Mouse (Mus musculus) embryonic facial prominence, embryonic 10.5 days (tissue): ENCODE data around the gene Atp1a1. TPM values are rescaled to one million over a fixed set of nuclear protein-coding genes. Genes with fewer than 3 reads are reported as not detected.

ENCODE experiments used
- DNase-seq: peaks from one replicate; pipeline ENCODE4 v3.0.0-alpha.2; 2017; ENCODE audit warnings: low spot score
- H3K27ac ChIP-seq: fragments of 300-500 bp; sonication (generic); replicated peaks from 2 replicates; pipeline ENCODE4 v1.5.1; 2016; ENCODE audit warnings: mild to moderate bottlenecking
- H3K27me3 ChIP-seq: fragments of 300-500 bp; sonication (generic); replicated peaks from 2 replicates; pipeline ENCODE4 v1.6.1; 2016; ENCODE audit warnings: low read depth, mild to moderate bottlenecking; ENCODE audit not compliant: poor library complexity, severe bottlenecking
- H3K36me3 ChIP-seq: fragments of 300-500 bp; sonication (generic); replicated peaks from 2 replicates; pipeline ENCODE4 v1.6.1; 2016; ENCODE audit warnings: mild to moderate bottlenecking, moderate library complexity
- H3K4me1 ChIP-seq: fragments of 300-500 bp; sonication (generic); 2 replicates; pipeline ENCODE4 v1.6.1; 2016
- H3K4me3 ChIP-seq: fragments of 300-500 bp; sonication (generic); 2 replicates; pipeline ENCODE4 v1.5.1; 2016; ENCODE audit warnings: mild to moderate bottlenecking, moderate library complexity
- H3K9me3 ChIP-seq: fragments of 300-500 bp; sonication (generic); 2 replicates; pipeline ENCODE4 v1.6.1; 2016; ENCODE audit warnings: mild to moderate bottlenecking
- WGBS: fragments of 180-500 bp; shearing (Covaris S2); methylation state at CpG from one replicate; pipeline ENCODE4 v1.1.7; 2016; 5-methylcytosine and 5-hydroxymethylcytosine counted together
- polyA plus RNA-seq: library from polyadenylated mRNA; unstranded; fragments of >200 nt; fragmentation: Nextera tagmentation; extraction: Ambion mirVana; gene quantifications from 2 replicates; pipeline ENCODE4 v1.2.1, GENCODE M21; 2016

The Atp1a1 gene
- polyA plus RNA-seq, 1 experiment from 2014 or later = 38.4 TPM

DNA sequence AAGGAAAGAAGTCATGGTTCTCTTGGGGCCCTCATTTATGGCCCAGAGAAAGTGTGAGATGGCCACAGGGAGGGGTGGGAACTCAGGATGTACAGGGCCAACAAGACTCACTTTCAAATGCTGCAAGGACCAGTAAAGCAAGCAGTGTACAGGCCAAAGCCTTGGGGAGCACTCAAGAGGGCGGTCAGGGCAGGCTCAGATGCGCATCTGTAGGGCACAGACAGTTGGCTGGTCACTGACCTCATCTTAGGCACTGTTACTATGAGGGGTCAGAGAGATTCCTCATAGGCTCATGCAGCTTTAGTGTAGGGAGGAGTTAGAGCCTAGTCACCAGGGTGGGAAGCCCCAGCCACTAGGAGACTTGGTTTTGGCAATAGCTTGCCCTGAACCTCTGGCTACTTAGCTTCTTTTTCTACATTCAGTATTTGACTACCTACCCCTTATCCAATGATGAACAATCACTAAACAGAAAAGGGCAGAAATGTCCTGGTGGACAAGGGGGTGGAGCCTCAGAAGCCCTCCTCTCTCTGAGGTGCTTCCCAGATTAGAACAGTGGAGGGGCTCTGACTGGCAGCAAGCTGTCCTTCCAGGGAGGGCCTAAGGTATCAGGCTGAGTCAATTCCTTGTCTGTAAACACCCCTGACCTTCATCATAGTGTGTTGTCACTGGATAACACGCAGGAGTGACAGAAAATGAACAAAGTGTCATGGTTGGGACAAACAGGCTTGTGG lies 29.9 kb downstream of the Atp1a1 start:
- peaks cover 56% of the 10 kb centered on the region for H3K36me3 ChIP-seq
- H3K27ac ChIP-seq = no peak overlapping the region
- peaks cover 4% of the 10 kb centered on the region; the same call in 1 of the 2 replicates for H3K9me3 ChIP-seq
- H3K27me3 ChIP-seq = no peaks in the 10 kb centered on the region
- H3K4me3 ChIP-seq = no peak overlapping the region
- 90% methylated on average over 3 of the region's 3 CpGs for WGBS
- H3K4me1 ChIP-seq = peaks cover 31% of the 10 kb centered on the region
- DNase-seq = no peak

DNA sequence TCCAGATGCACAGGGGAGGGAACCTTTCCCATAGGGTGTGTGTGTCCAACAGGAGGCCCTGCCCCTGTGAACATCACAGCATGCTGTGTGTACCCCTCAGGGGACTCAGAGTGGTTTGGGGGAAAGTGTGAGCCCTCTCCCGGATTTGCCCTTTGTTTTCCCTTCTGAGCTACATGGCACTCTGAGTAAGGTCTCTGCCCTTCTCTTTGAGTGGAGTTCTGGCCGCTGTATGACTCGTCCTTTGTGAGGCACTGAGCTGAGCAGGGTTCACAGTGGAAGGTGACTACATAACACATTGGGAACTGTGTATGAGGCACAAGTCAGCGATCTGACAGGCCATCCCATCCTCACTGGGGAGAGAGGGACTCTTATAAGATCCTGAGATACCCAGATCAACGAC lies 31.5 kb downstream of the Atp1a1 start:
- peaks cover 31% of the 10 kb centered on the region for H3K4me1 ChIP-seq
- no peaks in the 10 kb centered on the region for H3K27me3 ChIP-seq
- 70% methylated on average over 5 of the region's 5 CpGs for WGBS
- H3K36me3 ChIP-seq = peaks cover 40% of the 10 kb centered on the region
- H3K9me3 ChIP-seq = peaks cover 4% of the 10 kb centered on the region; the same call in 1 of the 2 replicates
- no peak for DNase-seq
- peak overlapping the region; percentile 49; the same call in 1 of the 2 replicates for H3K27ac ChIP-seq
- no peak overlapping the region for H3K4me3 ChIP-seq

DNA sequence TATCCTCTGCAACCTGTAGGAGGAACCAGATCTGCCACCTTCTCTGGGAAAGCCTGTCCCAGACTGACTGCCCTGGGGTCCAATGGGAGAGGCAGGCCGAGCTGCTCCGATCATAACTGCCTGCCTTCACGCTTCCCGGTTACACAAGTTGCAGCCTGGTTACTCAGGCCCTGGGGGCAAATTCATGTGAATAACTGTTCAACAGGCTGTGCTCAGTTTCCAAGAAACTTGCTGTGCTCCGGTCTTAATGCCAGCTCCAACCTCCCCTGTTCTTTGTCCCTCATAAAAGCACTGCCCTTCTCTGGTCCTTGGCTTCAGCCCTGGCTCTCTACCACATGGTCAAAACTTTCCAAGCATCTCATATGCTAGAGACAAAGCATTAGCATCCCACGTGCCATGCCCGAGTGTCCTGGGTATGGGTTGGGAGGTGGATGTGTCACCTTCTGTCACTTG lies 32.3 kb downstream of the Atp1a1 start:
- Histone ChIP-seq H3K36me3 (peaks cover 32% of the 10 kb centered on the region), H3K27me3 (no peaks in the 10 kb centered on the region), H3K9me3 (peaks cover 4% of the 10 kb centered on the region; the same call in 1 of the 2 replicates), H3K4me1 (peaks cover 28% of the 10 kb centered on the region), H3K4me3 (no peak overlapping the region), H3K27ac (peak overlapping the region; percentile 36)
- 40% methylated on average over 7 of the region's 7 CpGs for WGBS
- peak; percentile 61 for DNase-seq

DNA sequence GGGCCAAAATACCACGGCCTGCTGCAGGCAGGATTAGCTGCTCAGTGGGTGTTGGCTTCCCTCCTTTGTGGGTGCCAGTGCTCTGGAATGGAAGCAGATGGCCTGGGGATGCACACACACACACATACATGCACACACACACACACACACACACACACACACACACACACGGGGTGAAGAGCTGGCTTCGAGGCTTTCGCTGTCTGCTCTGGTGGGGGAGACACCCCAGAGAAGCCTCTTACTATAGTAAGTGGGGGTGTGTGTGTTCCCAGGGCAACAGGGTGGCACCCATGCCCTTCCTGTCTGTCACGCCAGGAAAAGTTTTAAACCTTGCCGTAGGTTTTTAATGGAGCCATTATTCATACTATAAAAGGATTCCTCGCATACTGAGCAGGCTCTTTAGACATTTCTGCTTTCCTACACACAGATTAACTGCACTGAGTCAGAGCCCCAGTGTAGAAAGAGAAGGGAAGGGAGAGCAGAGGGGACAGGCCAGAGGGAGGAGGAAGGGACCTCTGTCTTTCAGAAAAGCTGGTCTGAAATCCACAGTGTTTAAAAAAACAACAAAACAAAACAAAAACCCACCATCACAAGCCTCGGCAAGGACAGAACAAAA lies 32.9 kb downstream of the Atp1a1 start:
- Histone ChIP-seq H3K4me3 (no peak overlapping the region), H3K9me3 (peaks cover 4% of the 10 kb centered on the region; the same call in 1 of the 2 replicates), H3K27ac (peak overlapping the region; percentile 36; the same call in 1 of the 2 replicates), H3K4me1 (peaks cover 28% of the 10 kb centered on the region), H3K27me3 (no peaks in the 10 kb centered on the region), H3K36me3 (peaks cover 26% of the 10 kb centered on the region)
- no peak for DNase-seq
- 66% methylated on average over 8 of the region's 8 CpGs for WGBS

DNA sequence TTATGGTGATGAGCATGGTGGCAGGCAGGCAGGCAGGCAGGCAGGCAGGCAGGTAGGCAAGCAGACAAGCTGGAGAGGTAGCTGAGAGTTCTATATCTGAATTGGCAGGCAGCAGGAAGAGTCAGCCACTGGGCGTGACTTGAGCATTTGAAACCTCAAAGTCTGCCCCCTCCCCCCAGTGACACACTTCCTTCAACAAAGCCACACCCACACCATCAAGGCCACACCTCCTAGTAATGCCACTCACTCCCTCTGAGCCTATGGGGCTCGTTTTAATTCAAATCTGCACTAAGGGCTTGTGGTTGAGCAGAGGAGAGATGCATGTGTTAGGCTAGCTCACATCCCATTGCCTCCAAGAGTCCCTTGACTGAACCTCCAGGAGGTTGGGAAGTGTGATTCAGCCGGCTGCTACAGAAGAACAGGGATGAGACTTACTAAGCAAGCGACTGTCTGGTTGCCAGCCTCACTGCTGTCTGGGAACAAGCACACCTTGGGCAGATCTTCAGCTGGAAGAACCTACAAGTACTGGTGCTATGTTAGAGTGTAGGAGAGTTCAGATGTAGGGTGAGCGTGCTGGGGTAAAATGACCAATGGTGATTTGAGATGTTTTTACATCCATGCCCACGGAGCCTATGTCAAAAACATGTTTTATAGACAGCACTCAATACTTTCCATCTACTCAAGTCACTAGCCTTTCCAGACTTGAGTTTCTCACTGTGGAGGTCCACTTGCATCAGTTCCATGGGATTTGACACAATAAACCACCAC lies 33.6 kb downstream of the Atp1a1 start:
- peaks cover 4% of the 10 kb centered on the region; the same call in 1 of the 2 replicates for H3K9me3 ChIP-seq
- H3K4me1 ChIP-seq = peaks cover 28% of the 10 kb centered on the region
- DNase-seq = no peak
- H3K4me3 ChIP-seq = no peak overlapping the region
- H3K27ac ChIP-seq = 0 out of 2 replicates have a peak overlapping the region, but pooled peaks have one; percentile 36
- H3K27me3 ChIP-seq = no peaks in the 10 kb centered on the region
- H3K36me3 ChIP-seq = peaks cover 19% of the 10 kb centered on the region
- 86% methylated on average over 6 of the region's 6 CpGs for WGBS

DNA sequence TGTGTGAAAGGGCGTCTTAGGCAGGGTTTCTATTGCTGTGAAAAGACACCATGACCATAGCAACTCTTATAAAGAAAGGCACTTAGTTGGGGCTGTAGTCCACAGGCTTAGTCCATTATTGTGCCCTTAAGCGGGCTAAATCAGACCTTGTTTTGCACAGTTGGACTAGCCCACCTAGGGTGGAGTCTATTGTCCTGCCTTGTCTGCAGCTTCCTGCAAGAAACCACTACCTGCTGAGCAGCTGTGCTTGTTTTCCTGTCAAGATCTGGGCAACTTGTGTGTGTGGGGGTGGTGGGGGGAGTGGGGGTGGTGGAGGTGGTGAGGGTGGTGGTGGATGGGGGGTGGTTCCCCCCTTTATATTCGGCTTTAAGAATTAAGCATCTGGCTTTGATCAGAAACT lies 34.2 kb downstream of the Atp1a1 start:
- 81% methylated on average over 3 of the region's 3 CpGs for WGBS
- Histone ChIP-seq H3K4me3 (no peak overlapping the region), H3K4me1 (peaks cover 28% of the 10 kb centered on the region), H3K9me3 (peaks cover 4% of the 10 kb centered on the region; the same call in 1 of the 2 replicates), H3K27me3 (no peaks in the 10 kb centered on the region), H3K27ac (no peak overlapping the region), H3K36me3 (peaks cover 13% of the 10 kb centered on the region)
- no peak for DNase-seq

DNA sequence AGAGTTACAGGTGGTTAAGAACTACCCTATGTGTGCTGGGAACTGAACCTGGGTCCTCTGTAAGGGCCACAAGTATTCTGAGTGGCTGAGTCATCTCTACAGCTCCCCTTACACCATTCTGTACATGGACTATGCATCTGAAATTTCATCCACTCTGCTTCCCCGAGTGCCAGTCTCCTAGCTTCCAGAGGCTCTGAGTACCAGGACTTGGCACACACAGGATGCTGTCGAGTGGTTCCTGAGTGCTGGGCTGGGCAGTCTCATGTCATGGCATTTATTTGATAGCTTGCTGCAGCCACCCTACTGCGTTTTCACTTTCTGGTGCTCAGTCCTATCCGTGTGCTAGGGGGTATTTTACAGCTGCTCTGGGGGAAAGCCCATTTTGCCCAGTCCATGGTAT lies 35.9 kb downstream of the Atp1a1 start:
- 89% methylated on average over 4 of the region's 4 CpGs for WGBS
- DNase-seq = no peak

DNA sequence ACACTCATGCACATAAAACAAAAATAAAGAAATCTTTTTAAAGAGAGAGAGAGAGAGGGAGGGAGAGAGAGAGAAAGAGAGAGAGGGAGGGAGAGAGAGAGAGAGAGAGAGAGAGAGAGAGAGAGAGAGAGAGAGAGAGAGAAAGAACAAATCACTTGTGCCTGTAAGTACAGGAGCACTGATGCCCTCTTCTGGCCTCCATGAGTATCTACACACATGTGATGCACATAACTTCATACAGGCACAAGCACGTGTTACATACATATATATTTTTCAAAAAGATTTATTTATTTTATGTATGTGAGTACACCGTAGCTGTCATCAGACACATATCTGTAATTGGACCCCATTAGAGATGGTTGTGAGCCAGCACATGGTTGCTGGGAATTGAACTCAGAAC lies 40.5 kb downstream of the Atp1a1 start:
- DNase-seq = no peak
- Histone ChIP-seq H3K9me3 (no peaks in the 10 kb centered on the region), H3K4me1 (peaks cover 19% of the 10 kb centered on the region), H3K4me3 (no peak overlapping the region), H3K36me3 (no peaks in the 10 kb centered on the region), H3K27me3 (no peaks in the 10 kb centered on the region), H3K27ac (no peak overlapping the region)
- 91% methylated on average over 2 of the region's 2 CpGs for WGBS

More for the DNA sequence above, 35.9 kb downstream of the Atp1a1 start:
- Histone ChIP-seq H3K4me1 (peaks cover 28% of the 10 kb centered on the region), H3K36me3 (no peaks in the 10 kb centered on the region), H3K27me3 (no peaks in the 10 kb centered on the region), H3K4me3 (no peak overlapping the region), H3K9me3 (peaks cover 4% of the 10 kb centered on the region; the same call in 1 of the 2 replicates), H3K27ac (no peak overlapping the region)

DNA sequence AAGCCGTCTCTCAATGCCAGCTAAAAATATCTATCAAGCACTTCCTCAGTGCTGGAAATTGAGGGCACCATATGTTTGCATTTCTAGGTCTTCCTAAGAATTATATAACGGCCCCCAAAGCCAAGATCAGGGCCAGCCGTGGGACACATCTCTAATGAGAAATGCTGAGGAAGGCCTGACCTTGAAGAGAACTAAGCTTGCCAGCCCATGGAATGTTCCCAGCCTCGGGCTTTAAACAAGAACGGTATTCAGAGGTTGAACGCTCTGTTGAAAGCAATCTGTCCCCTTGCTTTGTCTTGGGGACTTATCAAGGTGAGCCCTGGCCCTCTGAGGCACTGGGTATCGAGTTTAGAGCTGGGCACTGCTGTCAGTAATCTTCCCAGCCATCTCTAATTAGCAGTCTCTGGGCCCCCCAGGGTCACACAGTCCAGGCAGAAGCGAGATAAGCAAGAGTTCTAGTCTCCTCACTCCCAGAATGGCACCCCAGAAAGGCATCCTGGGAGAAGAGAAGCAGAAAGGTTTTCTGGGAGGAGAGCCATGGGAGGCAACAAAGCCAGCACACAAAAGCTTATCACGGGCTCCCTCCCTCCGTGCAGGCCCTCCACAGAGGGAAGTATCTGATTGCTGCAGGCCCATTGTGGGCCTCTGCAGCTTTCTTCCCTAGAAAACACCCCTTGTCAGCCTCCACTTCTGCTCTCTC lies 41.8 kb downstream of the Atp1a1 start:
- Histone ChIP-seq H3K4me1 (peaks cover 19% of the 10 kb centered on the region), H3K4me3 (no peak overlapping the region), H3K27me3 (no peaks in the 10 kb centered on the region), H3K36me3 (no peaks in the 10 kb centered on the region), H3K27ac (peak overlapping the region; percentile 76), H3K9me3 (no peaks in the 10 kb centered on the region)
- 27% methylated on average over 10 of the region's 10 CpGs for WGBS
- DNase-seq = no peak

DNA sequence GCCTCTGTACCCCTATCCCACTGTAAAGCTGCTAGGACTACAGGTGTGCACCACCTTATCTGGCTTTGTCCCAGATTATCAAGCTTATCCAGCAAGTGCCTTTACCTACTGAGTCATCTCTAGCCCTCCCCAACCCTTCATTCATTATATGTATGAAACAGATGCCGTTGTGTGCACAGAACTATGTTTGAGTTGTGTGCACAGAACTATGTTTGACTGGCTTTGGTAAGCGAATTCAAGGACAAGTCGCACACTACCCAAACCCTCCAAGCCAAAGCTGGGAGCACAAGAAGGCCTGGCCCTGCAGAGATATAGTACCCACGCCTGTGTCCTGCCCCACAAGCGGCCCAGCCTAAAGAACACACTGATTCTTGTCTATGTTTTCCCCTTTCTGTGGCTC lies 42.5 kb downstream of the Atp1a1 start:
- H3K9me3 ChIP-seq = no peaks in the 10 kb centered on the region
- no peaks in the 10 kb centered on the region for H3K27me3 ChIP-seq
- H3K27ac ChIP-seq = no peak overlapping the region
- H3K36me3 ChIP-seq = no peaks in the 10 kb centered on the region
- WGBS = 89% methylated on average over 5 of the region's 5 CpGs
- H3K4me3 ChIP-seq = no peak overlapping the region
- no peak for DNase-seq
- H3K4me1 ChIP-seq = peaks cover 19% of the 10 kb centered on the region

DNA sequence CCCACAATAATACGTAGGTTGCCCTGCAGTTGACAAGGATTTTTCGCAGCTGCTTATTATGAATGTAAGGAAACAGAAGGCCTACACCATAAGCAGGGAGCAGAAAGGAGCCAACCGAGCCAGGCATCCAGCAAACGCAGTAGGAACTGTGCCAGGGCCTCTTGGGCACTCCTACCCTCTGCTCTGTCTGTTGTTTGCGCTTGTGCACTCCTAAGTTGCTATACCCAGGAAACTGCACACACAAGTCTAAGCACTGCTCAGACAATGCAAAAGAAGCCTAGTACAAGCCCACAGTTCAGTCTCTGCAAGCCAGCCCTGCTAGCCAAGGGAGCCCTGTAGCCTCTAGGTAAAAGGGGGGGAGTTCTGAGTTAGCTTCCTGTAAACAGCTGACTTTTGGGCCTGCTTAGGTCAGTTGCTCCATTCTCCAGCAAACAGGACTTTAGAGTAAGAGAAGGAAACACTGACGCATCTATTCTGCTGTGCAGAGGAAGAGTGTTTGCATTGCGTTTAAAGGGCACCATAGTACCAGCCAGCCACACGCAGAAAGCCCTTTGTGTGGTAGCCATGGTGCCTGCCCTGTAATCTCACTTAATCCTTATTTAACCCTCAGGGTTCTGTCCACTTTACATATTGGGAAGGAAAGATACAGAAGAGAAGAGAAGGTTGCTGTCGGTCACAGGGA lies 43.5 kb downstream of the Atp1a1 start:
- Histone ChIP-seq H3K27me3 (no peaks in the 10 kb centered on the region), H3K36me3 (no peaks in the 10 kb centered on the region), H3K9me3 (no peaks in the 10 kb centered on the region), H3K4me3 (no peak overlapping the region), H3K4me1 (peaks cover 19% of the 10 kb centered on the region), H3K27ac (peak overlapping the region; percentile 36)
- no peak for DNase-seq
- WGBS = 63% methylated on average over 9 of the region's 9 CpGs
